Mouse (Mus musculus): ENCODE measurements around the gene Eps8l1. TPM values are rescaled to one million over a fixed set of nuclear protein-coding genes. Genes with fewer than 3 reads are reported as not detected.

Eps8l1 gene
- polyA plus RNA-seq, 1 experiment from 2014 or later, result 1.3 TPM

- 87% methylated on average over 5 of the region's 5 CpGs for WGBS
- peaks cover 4% of the 10 kb centered on the region for H3K27me3 ChIP-seq (ENCODE audit: poor library complexity, severe bottlenecking)
- peaks cover 6% of the 10 kb centered on the region; the same call in 1 of the 2 replicates for H3K36me3 ChIP-seq (replicated peaks)
- no peak overlapping the region for H3K4me3 ChIP-seq
- H3K4me1 ChIP-seq, result peaks cover 27% of the 10 kb centered on the region
- no peak for DNase-seq (ENCODE audit: extremely low spot score, low spot score)
- no peak overlapping the region for H3K27ac ChIP-seq
- H3K9me3 ChIP-seq, result no peaks in the 10 kb centered on the region
Observed at GRCm38 (mm10) chr7:4503858-4504257, 43.4 kb downstream of the Eps8l1 start.

- no peak for DNase-seq (ENCODE audit: extremely low spot score, low spot score)
- H3K27ac ChIP-seq, result no peak overlapping the region
- WGBS, result 69% methylated on average over 11 of the region's 11 CpGs
- H3K9me3 ChIP-seq, result no peaks in the 10 kb centered on the region
- H3K36me3 ChIP-seq (replicated peaks), result no peaks in the 10 kb centered on the region
- peaks cover 10% of the 10 kb centered on the region for H3K27me3 ChIP-seq (ENCODE audit: poor library complexity, severe bottlenecking)
- no peak overlapping the region for H3K4me3 ChIP-seq
- H3K4me1 ChIP-seq, result peaks cover 21% of the 10 kb centered on the region
Observed at GRCm38 (mm10) chr7:4504646-4505435, 44.4 kb downstream of the Eps8l1 start.

- Histone ChIP-seq H3K36me3 (replicated peaks) (no peaks in the 10 kb centered on the region), H3K27ac (no peak overlapping the region), H3K27me3 (ENCODE audit: poor library complexity, severe bottlenecking) (peaks cover 10% of the 10 kb centered on the region), H3K4me1 (peaks cover 18% of the 10 kb centered on the region), H3K4me3 (no peak overlapping the region), H3K9me3 (no peaks in the 10 kb centered on the region)
- WGBS, result 81% methylated on average over 3 of the region's 4 CpGs
- no peak for DNase-seq (ENCODE audit: extremely low spot score, low spot score)
Observed at GRCm38 (mm10) chr7:4507220-4507619, 46.7 kb downstream of the Eps8l1 start.

GRCm38 (mm10) chr7:4508062-4508738 lies 47.7 kb downstream of the Eps8l1 start:
- H3K4me3 ChIP-seq, result no peak overlapping the region
- no peaks in the 10 kb centered on the region for H3K9me3 ChIP-seq
- H3K27ac ChIP-seq, result no peak overlapping the region
- H3K27me3 ChIP-seq (ENCODE audit: poor library complexity, severe bottlenecking), result peaks cover 10% of the 10 kb centered on the region
- 75% methylated on average over 32 of the region's 32 CpGs for WGBS
- DNase-seq (ENCODE audit: extremely low spot score, low spot score), result no peak
- peaks cover 13% of the 10 kb centered on the region for H3K4me1 ChIP-seq
- H3K36me3 ChIP-seq (replicated peaks), result no peaks in the 10 kb centered on the region

DNA sequence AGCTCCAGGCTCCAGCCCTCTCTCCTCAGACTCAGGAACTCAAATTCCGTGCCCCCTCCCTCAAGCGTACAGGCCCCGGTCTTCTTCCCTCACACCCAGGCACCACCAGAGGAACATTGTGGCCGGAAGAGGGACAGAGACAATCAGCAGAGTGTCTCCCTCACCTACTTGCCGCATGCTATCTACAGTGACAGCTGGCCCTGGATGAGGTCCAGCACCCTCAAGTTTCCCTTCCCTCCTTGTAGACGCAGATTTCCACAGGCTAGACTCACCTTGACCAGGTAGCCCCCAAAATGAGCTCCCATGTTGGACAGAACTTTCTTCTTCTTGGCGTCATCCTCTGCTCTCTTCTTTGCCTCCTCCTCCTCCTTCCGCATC lies 48.3 kb downstream of the Eps8l1 start:
- Histone ChIP-seq H3K27ac (no peak overlapping the region), H3K4me1 (peaks cover 17% of the 10 kb centered on the region), H3K36me3 (replicated peaks) (no peaks in the 10 kb centered on the region), H3K4me3 (no peak overlapping the region), H3K27me3 (ENCODE audit: poor library complexity, severe bottlenecking) (peaks cover 10% of the 10 kb centered on the region), H3K9me3 (no peaks in the 10 kb centered on the region)
- WGBS, result 85% methylated on average over 8 of the region's 8 CpGs
- DNase-seq (ENCODE audit: extremely low spot score, low spot score), result no peak

DNA sequence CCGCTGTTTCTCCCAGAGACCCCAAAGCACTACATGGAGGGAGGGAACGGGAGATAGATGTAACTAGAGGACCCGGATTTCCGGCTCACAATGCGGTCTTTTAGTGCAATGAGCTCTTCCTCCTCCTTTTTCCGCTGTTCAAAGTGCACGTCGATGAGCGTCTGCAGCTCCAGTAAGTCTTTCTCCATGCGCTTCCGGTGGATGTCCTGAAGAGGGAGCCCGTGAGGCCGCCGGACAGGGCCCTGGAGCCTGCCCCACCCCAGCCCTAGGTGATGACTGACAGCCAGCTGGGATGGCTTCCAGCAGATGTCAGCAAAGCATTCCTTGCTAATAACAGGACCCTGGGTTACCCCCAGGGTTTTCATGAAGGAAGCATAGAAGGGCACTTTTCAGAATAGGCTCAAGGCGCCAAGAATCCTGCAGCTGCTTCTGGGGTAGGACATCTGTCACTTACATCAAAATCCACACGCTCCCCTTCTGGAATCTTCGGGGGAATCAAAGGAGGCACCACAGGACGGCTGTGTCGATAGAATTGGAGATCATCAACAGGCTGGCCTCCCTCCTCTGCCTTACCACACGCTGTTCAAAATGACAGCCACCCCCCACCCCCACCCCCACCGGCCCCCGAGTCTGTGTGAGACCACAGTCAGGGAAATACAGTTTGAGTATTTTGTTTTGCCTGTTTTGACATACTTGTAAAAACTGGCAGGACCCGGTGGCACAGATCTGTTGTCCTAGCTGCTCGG lies 49.6 kb downstream of the Eps8l1 start:
- DNase-seq (ENCODE audit: extremely low spot score, low spot score), result peak; percentile 77
- Histone ChIP-seq H3K36me3 (replicated peaks) (no peaks in the 10 kb centered on the region), H3K4me3 (no peak overlapping the region; the same call in 1 of the 2 replicates), H3K27me3 (ENCODE audit: poor library complexity, severe bottlenecking) (peaks cover 10% of the 10 kb centered on the region), H3K9me3 (peaks cover 4% of the 10 kb centered on the region; the same call in 1 of the 2 replicates), H3K27ac (0 out of 2 replicates have a peak overlapping the region, but pooled peaks have one; percentile 44), H3K4me1 (peaks cover 29% of the 10 kb centered on the region)
- 24% methylated on average over 24 of the region's 24 CpGs for WGBS

DNA sequence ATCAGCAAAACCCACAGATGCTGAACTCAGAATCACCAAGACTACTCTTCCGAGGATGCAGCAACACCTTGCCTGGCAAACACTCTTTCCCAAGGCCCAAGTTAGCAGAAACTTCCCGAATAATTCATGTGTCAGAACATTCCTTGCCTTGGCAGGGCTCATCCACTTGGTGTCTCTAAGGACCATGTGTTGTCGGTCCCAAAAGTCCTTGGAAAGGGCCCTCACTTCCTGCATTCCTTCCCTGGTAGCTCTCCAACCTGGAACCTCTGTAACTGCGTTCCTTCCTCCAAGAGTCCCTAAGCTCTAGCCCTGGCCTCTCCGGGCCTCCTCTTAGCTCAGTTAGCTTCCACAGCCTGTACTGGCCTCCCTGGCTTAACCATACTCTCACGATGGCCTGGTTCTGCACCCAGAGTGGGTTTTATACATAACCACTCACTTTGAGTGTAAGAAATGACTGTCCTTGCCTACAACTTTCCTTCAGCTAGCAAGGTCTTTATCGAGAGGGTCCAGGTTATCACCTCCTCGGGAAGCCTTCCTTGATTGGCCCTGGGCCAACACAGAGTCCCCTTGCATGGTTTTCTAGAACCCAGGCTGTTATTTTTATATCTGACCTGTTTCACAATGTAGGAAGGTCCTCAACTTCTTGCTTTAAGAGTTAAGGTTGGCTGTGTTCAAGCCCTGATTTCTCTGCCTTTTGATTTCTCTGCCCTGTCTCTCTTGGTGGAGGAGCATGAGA lies 51.2 kb downstream of the Eps8l1 start:
- H3K27me3 ChIP-seq (ENCODE audit: poor library complexity, severe bottlenecking), result peaks cover 10% of the 10 kb centered on the region
- H3K36me3 ChIP-seq (replicated peaks), result no peaks in the 10 kb centered on the region
- DNase-seq (ENCODE audit: extremely low spot score, low spot score), result no peak
- H3K4me3 ChIP-seq, result no peak overlapping the region
- H3K27ac ChIP-seq, result no peak overlapping the region
- 83% methylated on average over 8 of the region's 8 CpGs for WGBS
- H3K9me3 ChIP-seq, result peaks cover 4% of the 10 kb centered on the region; the same call in 1 of the 2 replicates
- peaks cover 43% of the 10 kb centered on the region for H3K4me1 ChIP-seq

DNA sequence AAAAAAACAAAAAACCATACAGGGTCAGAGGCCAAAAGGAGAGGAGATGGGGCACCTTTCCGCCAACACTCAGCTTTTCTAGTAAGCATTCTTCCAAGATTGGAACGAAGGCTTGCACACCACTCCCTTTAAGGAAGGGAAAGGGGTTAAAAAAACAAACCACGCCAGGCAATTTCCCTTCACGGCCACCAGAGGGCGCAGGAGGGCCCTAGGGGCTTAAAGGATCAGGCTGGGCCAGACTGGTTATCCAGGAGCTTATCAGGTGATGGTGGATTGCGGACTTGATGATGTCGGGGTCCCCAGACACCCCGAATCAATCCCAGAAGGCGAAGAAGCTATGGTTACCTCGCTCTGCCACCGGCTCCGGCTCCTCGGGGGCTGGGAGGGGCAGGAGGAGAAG lies 52.8 kb downstream of the Eps8l1 start:
- Histone ChIP-seq H3K9me3 (peaks cover 4% of the 10 kb centered on the region; the same call in 1 of the 2 replicates), H3K4me1 (peaks cover 47% of the 10 kb centered on the region), H3K27ac (peak overlapping the region; percentile 71; the same call in 1 of the 2 replicates), H3K4me3 (no peak overlapping the region), H3K36me3 (replicated peaks) (no peaks in the 10 kb centered on the region), H3K27me3 (ENCODE audit: poor library complexity, severe bottlenecking) (peaks cover 10% of the 10 kb centered on the region)
- peak; percentile 56 for DNase-seq (ENCODE audit: extremely low spot score, low spot score)
- WGBS, result 35% methylated on average over 13 of the region's 13 CpGs

- Histone ChIP-seq H3K27me3 (ENCODE audit: poor library complexity, severe bottlenecking) (peaks cover 5% of the 10 kb centered on the region), H3K27ac (peak overlapping the region; percentile 71), H3K4me3 (0 out of 2 replicates have a peak overlapping the region, but pooled peaks have one; percentile 7), H3K9me3 (peaks cover 4% of the 10 kb centered on the region; the same call in 1 of the 2 replicates), H3K36me3 (replicated peaks) (no peaks in the 10 kb centered on the region), H3K4me1 (peaks cover 47% of the 10 kb centered on the region)
- 51% methylated on average over 6 of the region's 6 CpGs for WGBS
- no peak for DNase-seq (ENCODE audit: extremely low spot score, low spot score)
Observed at GRCm38 (mm10) chr7:4513829-4514712, 53.6 kb downstream of the Eps8l1 start.

- Histone ChIP-seq H3K4me1 (peaks cover 41% of the 10 kb centered on the region), H3K27me3 (ENCODE audit: poor library complexity, severe bottlenecking) (peaks cover 16% of the 10 kb centered on the region), H3K9me3 (peaks cover 4% of the 10 kb centered on the region; the same call in 1 of the 2 replicates), H3K4me3 (no peak overlapping the region; the same call in 1 of the 2 replicates), H3K27ac (peak overlapping the region; percentile 48), H3K36me3 (replicated peaks) (no peaks in the 10 kb centered on the region)
- DNase-seq (ENCODE audit: extremely low spot score, low spot score), result no peak
- 67% methylated on average over 6 of the region's 6 CpGs for WGBS
Observed at GRCm38 (mm10) chr7:4515853-4516252, 55.4 kb downstream of the Eps8l1 start.

- H3K27ac ChIP-seq, result peak within 1 kb of the TSS; percentile 48
- 28% methylated on average over 4 of the region's 4 CpGs for WGBS
- H3K9me3 ChIP-seq, result peaks cover 4% of the 10 kb centered on the region; the same call in 1 of the 2 replicates
- H3K4me1 ChIP-seq, result peaks cover 48% of the 10 kb centered on the region
- H3K27me3 ChIP-seq (ENCODE audit: poor library complexity, severe bottlenecking), result peaks cover 22% of the 10 kb centered on the region
- no peaks in the 10 kb centered on the region for H3K36me3 ChIP-seq (replicated peaks)
- no peak within 1 kb of the TSS; the same call in 1 of the 2 replicates for H3K4me3 ChIP-seq
- no peak for DNase-seq (ENCODE audit: extremely low spot score, low spot score)
Observed at GRCm38 (mm10) chr7:4516332-4517050, 56.0 kb downstream of the Eps8l1 start, which contains the start of gene Tnnt1. Gene Tnnt1 (minus strand): TSS chr7:4516382.
